Mouse (Mus musculus): ENCODE data around the gene Lmo2. TPM values are rescaled to one million over a fixed set of nuclear protein-coding genes. Genes with fewer than 3 reads are reported as not detected.

Lmo2 gene
- polyA plus RNA-seq, 1 experiment, result 47.8 TPM

- no peak for DNase-seq
- WGBS, result 89% methylated on average over 1 of the region's 1 CpGs
- TF ChIP-seq CTCF (IDR thresholded peaks at IDR 0.05; ENCODE audit: insufficient read depth, low read length) (no peak), POLR2A (IDR thresholded peaks at IDR 0.05; ENCODE audit: borderline replicate concordance, extremely low read depth, low read depth, low read length) (no peak)
- no peak overlapping the region for H3K4me3 ChIP-seq (replicated peaks; ENCODE audit: extremely low read depth, low read depth, low read length)
- 0 out of 2 replicates have a peak, but pooled peaks cover 4% of the 10 kb centered on the region for H3K4me1 ChIP-seq (ENCODE audit: control insufficient read depth, insufficient read depth, low read length)
Measured at GRCm38 (mm10) chr2:103927610-103928145, 30.1 kb upstream of the Lmo2 start.

DNA sequence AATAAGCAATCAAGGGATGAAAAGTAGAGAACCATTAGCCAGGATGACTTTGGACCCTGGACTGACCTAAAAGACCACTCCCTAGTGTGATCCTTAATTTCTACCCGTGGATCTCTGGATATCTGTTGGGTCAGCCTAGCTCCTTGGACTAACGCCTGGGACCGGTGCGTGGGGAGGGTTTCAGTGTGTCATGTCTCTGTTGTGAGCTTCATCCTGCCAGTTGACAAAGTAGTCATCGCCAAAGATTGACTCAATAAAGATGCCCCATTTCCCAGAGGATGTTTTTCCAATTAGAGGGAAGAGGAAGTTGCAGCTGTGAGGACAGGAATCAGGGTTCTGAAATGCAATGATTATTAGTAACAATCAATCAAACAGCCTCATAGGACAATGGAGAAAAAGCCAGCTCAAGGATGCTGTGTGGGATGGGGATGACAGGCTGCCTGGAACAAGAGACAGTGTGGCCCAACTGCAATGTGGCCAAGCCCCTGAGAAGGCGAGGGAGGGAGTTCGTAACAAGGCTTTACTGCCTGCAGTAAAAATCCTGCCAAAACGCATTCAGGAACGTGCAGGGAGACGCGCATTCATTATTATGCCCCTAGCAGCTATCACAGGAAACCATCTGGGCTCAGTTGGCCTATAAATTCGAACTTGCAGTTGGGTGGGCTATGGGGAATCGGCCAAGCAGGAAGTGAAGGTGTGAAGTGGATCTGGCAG is 27.3 kb upstream of the Lmo2 start:
- 26% methylated on average over 13 of the region's 13 CpGs for WGBS
- DNase-seq, result no peak
- no peak for TF ChIP-seq POLR2A (IDR thresholded peaks at IDR 0.05; ENCODE audit: borderline replicate concordance, extremely low read depth, low read depth, low read length)
- no peak for TF ChIP-seq CTCF (IDR thresholded peaks at IDR 0.05; ENCODE audit: insufficient read depth, low read length)

GRCm38 (mm10) chr2:103931511-103931911 is 26.3 kb upstream of the Lmo2 start:
- DNase-seq, result no peak
- no peak for TF ChIP-seq CTCF (IDR thresholded peaks at IDR 0.05; ENCODE audit: insufficient read depth, low read length)
- no peak for TF ChIP-seq POLR2A (IDR thresholded peaks at IDR 0.05; ENCODE audit: borderline replicate concordance, extremely low read depth, low read depth, low read length)
- no peak overlapping the region for H3K4me3 ChIP-seq (replicated peaks; ENCODE audit: extremely low read depth, low read depth, low read length)
- H3K4me1 ChIP-seq (ENCODE audit: control insufficient read depth, insufficient read depth, low read length), result 0 out of 2 replicates have a peak, but pooled peaks cover 4% of the 10 kb centered on the region
- 48% methylated on average over 7 of the region's 7 CpGs for WGBS

More for the DNA sequence above, 27.3 kb upstream of the Lmo2 start:
- Histone ChIP-seq H3K4me3 (replicated peaks; ENCODE audit: extremely low read depth, low read depth, low read length) (no peak overlapping the region), H3K4me1 (ENCODE audit: control insufficient read depth, insufficient read depth, low read length) (0 out of 2 replicates have a peak, but pooled peaks cover 4% of the 10 kb centered on the region)

- WGBS, result 58% methylated on average over 2 of the region's 2 CpGs
Measured at GRCm38 (mm10) chr2:103932025-103932424, 25.8 kb upstream of the Lmo2 start.

GRCm38 (mm10) chr2:103932480-103932879 is 25.3 kb upstream of the Lmo2 start:
- no peak for DNase-seq
- Histone ChIP-seq H3K4me3 (replicated peaks; ENCODE audit: extremely low read depth, low read depth, low read length) (no peak overlapping the region), H3K4me1 (ENCODE audit: control insufficient read depth, insufficient read depth, low read length) (0 out of 2 replicates have a peak, but pooled peaks cover 4% of the 10 kb centered on the region)
- TF ChIP-seq POLR2A (IDR thresholded peaks at IDR 0.05; ENCODE audit: borderline replicate concordance, extremely low read depth, low read depth, low read length) (no peak), CTCF (IDR thresholded peaks at IDR 0.05; ENCODE audit: insufficient read depth, low read length) (no peak)
- 81% methylated on average over 9 of the region's 9 CpGs for WGBS

More at GRCm38 (mm10) chr2:103932025-103932424, 25.8 kb upstream of the Lmo2 start:
- DNase-seq, result no peak
- no peak overlapping the region for H3K4me3 ChIP-seq (replicated peaks; ENCODE audit: extremely low read depth, low read depth, low read length)
- 0 out of 2 replicates have a peak, but pooled peaks cover 4% of the 10 kb centered on the region for H3K4me1 ChIP-seq (ENCODE audit: control insufficient read depth, insufficient read depth, low read length)
- no peak for TF ChIP-seq CTCF (IDR thresholded peaks at IDR 0.05; ENCODE audit: insufficient read depth, low read length)
- no peak for TF ChIP-seq POLR2A (IDR thresholded peaks at IDR 0.05; ENCODE audit: borderline replicate concordance, extremely low read depth, low read depth, low read length)

DNA sequence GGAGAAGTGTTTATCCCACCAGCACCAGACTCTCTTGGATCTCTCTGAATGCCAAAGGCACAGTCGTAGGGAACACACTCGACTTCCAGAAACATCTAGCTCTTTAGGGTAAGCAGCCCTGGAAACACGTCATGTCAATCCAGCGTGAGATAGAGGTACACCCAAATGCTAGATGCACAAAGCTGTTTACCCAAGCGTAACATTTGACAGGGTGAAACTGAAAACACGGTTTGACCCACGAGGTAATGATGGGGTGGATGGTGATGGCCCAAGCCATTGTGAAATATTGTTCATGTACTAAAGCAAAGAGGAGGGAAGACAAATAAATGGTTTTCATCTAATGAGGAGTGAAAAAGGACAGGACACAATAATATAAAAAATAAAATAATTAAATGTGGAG is 23.5 kb upstream of the Lmo2 start:
- 0 out of 2 replicates have a peak, but pooled peaks cover 4% of the 10 kb centered on the region for H3K4me1 ChIP-seq (ENCODE audit: control insufficient read depth, insufficient read depth, low read length)
- TF ChIP-seq POLR2A (IDR thresholded peaks at IDR 0.05; ENCODE audit: borderline replicate concordance, extremely low read depth, low read depth, low read length) (no peak), CTCF (IDR thresholded peaks at IDR 0.05; ENCODE audit: insufficient read depth, low read length) (no peak)
- H3K4me3 ChIP-seq (replicated peaks; ENCODE audit: extremely low read depth, low read depth, low read length), result no peak overlapping the region
- WGBS, result 55% methylated on average over 7 of the region's 7 CpGs
- DNase-seq, result no peak

DNA sequence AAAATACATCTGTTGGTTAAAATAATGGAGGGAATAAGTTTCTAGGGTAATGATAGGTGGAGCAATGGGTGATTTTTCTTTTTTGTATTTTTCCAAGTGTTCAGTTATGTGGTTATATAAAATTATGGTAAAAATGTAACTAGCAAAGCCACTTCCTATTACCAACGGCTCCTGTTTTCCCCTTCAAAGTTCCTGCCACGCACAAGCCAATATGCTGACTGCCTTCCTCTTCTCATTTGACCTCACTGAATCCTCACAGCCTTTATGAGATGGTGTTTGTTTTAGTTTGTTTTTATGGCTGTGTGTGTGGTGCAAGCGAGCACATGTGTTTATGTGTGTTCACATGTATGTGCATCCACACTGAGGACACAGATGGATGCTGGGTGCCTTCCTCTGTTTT is 23.1 kb upstream of the Lmo2 start:
- no peak for DNase-seq
- Histone ChIP-seq H3K4me3 (replicated peaks; ENCODE audit: extremely low read depth, low read depth, low read length) (no peak overlapping the region), H3K4me1 (ENCODE audit: control insufficient read depth, insufficient read depth, low read length) (0 out of 2 replicates have a peak, but pooled peaks cover 4% of the 10 kb centered on the region)
- TF ChIP-seq POLR2A (IDR thresholded peaks at IDR 0.05; ENCODE audit: borderline replicate concordance, extremely low read depth, low read depth, low read length) (no peak), CTCF (IDR thresholded peaks at IDR 0.05; ENCODE audit: insufficient read depth, low read length) (no peak)
- 65% methylated on average over 3 of the region's 3 CpGs for WGBS

GRCm38 (mm10) chr2:103935691-103936435 is 21.9 kb upstream of the Lmo2 start:
- no peak overlapping the region for H3K4me3 ChIP-seq (replicated peaks; ENCODE audit: extremely low read depth, low read depth, low read length)
- DNase-seq, result no peak
- TF ChIP-seq CTCF (IDR thresholded peaks at IDR 0.05; ENCODE audit: insufficient read depth, low read length) (no peak), POLR2A (IDR thresholded peaks at IDR 0.05; ENCODE audit: borderline replicate concordance, extremely low read depth, low read depth, low read length) (no peak)
- WGBS, result 60% methylated on average over 10 of the region's 10 CpGs
- H3K4me1 ChIP-seq (ENCODE audit: control insufficient read depth, insufficient read depth, low read length), result no peaks in the 10 kb centered on the region

DNA sequence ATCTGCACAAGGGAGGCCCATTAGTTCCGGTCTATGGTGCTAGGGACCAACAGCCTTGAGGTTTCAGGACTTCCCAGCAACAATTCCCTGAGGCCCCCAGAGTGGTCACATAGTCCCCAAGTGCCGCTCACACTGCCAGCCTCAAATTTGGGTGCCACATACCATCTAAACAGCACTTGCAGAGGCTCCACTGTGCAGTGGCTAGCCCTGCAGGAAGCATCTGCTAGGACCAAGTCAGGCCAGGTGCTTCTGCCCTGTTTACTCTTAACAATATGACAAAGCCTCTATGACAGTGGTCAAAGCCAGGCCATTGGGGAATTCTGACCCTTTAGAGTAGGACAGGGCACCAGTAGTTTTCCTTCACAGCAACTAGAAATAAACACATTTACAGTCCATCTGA is 21.1 kb upstream of the Lmo2 start:
- WGBS, result 94% methylated on average over 2 of the region's 2 CpGs
- H3K4me3 ChIP-seq (replicated peaks; ENCODE audit: extremely low read depth, low read depth, low read length), result no peak overlapping the region
- no peak for DNase-seq
- TF ChIP-seq CTCF (IDR thresholded peaks at IDR 0.05; ENCODE audit: insufficient read depth, low read length) (no peak), POLR2A (IDR thresholded peaks at IDR 0.05; ENCODE audit: borderline replicate concordance, extremely low read depth, low read depth, low read length) (no peak)
- no peaks in the 10 kb centered on the region for H3K4me1 ChIP-seq (ENCODE audit: control insufficient read depth, insufficient read depth, low read length)

Measured in lung, adult 2 months (tissue).